Mouse (Mus musculus): ENCODE data around the gene Syn3. TPM values are rescaled to one million over a fixed set of nuclear protein-coding genes. Genes with fewer than 3 reads are reported as not detected.
A peak's percentile ranks its signal among the peaks of the same experiment; 100 is the strongest.

Gene Syn3
- total and polyA plus RNA-seq, 2 experiments from 2014 or later: 18.3 to 67.4 TPM

GRCm38 (mm10) chr10:86457665-86458209 lies 41.0 kb downstream of the Syn3 start:
- Histone ChIP-seq H3K4me2 (ENCODE audit: low read depth, low read length) (no peak overlapping the region), H3K4me3 (ENCODE audit: low read length) (no peak overlapping the region), H3K36me3 (ENCODE audit: insufficient read depth, low read length) (no peaks in the 10 kb centered on the region), H3K4me1 (ENCODE audit: insufficient read depth, low read length) (peaks cover 6% of the 10 kb centered on the region; the same call in 1 of the 2 replicates), H3K9me3 (ENCODE audit: low read length) (no peaks in the 10 kb centered on the region), H3K27ac (peak overlapping the region; percentile 84), H3K27me3 (ENCODE audit: insufficient read depth, low read length) (no peaks in the 10 kb centered on the region), H3K9ac (replicated peaks; ENCODE audit: low read length) (no peak overlapping the region)
- ATAC-seq (peak; percentile 87), DNase-seq (ENCODE audit: low spot score) (peak; percentile 69)
- no peak for TF ChIP-seq CTCF (IDR thresholded peaks at IDR 0.05; ENCODE audit: low read depth)

DNA sequence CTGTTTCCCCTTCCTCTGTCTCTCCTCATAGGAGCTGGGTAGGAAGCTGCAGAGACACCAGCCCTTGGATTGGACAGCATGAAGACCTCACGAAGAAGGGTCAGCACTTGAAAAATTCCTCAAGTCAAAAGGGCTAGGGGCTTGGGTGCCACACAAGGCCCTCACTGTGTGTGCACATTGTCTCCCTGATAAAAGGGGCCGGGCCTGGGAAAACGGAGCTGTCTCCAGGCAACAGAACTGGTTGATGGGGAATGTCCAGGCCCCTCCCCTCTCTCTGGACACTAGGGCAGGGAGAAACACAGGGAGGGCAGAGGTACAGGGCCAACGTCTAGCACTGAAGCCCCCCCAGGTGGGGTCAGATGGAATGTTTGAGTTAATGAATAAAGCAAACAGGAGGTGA lies 41.5 kb downstream of the Syn3 start:
- TF ChIP-seq CTCF (IDR thresholded peaks at IDR 0.05; ENCODE audit: low read depth): no peak
- Histone ChIP-seq H3K27ac (peak overlapping the region; percentile 84), H3K9me3 (ENCODE audit: low read length) (no peaks in the 10 kb centered on the region), H3K4me1 (ENCODE audit: insufficient read depth, low read length) (peaks cover 6% of the 10 kb centered on the region; the same call in 1 of the 2 replicates), H3K27me3 (ENCODE audit: insufficient read depth, low read length) (no peaks in the 10 kb centered on the region), H3K4me3 (ENCODE audit: low read length) (no peak overlapping the region), H3K36me3 (ENCODE audit: insufficient read depth, low read length) (no peaks in the 10 kb centered on the region), H3K4me2 (ENCODE audit: low read depth, low read length) (no peak overlapping the region), H3K9ac (replicated peaks; ENCODE audit: low read length) (no peak overlapping the region)
- WGBS: 12% methylated on average over 4 of the region's 4 CpGs
- ATAC-seq (peak; percentile 87), DNase-seq (ENCODE audit: low spot score) (peak; percentile 68)

DNA sequence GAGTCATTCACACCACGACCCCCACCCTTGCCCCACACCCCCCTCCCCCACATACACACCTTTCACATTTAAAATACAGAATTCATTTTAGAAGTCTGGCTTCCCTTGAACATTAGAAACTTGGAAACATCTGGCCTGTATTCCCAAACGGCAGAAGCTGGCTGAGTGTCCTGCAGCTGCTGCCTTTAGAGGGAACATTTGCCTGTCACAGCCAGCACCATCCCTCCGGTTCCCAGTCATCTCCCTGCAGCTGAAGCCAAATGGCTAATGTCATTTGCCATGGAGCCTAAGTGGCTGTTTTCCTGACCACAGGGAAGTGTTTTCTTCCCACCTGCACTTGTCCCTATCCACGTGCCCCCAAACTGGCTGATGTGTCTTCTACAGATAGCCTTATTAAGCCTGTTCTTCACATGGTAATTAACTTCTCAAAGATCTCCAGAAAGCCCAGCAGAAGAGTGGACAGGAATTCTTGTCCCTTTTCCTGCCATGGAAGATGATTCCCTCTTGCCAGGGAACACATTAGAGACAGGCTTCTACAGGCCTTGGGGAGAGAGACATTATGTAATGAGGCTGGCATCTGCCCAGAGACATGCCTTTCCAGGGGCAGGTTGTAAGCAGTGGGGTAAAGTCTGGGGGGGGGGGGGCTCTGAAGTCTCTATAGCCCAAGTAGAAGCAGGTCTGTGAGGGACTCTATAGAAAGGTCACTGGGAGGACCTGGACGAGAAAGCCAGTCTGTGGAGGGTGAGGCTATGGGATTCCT lies 43.2 kb downstream of the Syn3 start:
- no peak overlapping the region for H3K27ac ChIP-seq
- H3K9me3 ChIP-seq (ENCODE audit: low read length): no peaks in the 10 kb centered on the region
- TF ChIP-seq CTCF (IDR thresholded peaks at IDR 0.05; ENCODE audit: low read depth): no peak
- H3K4me3 ChIP-seq (ENCODE audit: low read length): no peak overlapping the region
- H3K9ac ChIP-seq (replicated peaks; ENCODE audit: low read length): no peak overlapping the region
- peaks cover 6% of the 10 kb centered on the region; the same call in 1 of the 2 replicates for H3K4me1 ChIP-seq (ENCODE audit: insufficient read depth, low read length)
- DNase-seq (ENCODE audit: low spot score) (no peak), ATAC-seq (no peak)
- WGBS: 52% methylated on average over 5 of the region's 5 CpGs
- no peak overlapping the region for H3K4me2 ChIP-seq (ENCODE audit: low read depth, low read length)
- no peaks in the 10 kb centered on the region for H3K27me3 ChIP-seq (ENCODE audit: insufficient read depth, low read length)
- no peaks in the 10 kb centered on the region for H3K36me3 ChIP-seq (ENCODE audit: insufficient read depth, low read length)

DNA sequence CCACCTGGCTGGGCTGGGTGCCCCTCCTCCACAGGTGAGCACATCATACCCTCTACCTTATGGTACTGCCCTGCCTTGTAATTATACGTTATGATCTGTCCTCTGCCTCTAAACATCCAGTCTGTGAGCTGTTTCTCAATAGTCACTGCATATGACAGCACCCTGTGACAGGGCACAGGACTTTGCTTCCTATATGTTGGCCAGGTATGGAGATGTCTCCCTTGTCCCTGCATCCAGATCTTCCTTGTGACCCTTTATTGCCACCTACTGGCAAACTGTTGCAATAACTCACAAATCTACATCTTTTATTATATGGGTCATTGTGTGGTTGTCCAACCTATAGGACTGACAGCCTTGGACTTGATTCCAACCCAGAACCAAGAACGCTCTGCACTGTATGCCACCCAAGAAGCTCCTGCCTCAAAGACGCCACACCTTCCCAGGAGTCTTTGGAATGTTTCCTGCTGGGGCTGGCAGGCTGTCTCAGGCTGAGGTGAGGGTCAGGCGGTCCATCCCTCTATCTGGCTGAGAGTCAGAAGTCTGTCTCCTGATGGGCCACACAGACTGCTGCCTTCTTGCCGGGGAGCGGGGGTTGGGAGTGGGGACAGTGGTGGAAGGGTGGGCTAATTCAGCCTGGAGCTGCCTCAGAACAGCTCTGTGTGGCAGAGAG lies 46.2 kb downstream of the Syn3 start:
- 24% methylated on average over 6 of the region's 6 CpGs for WGBS
- Histone ChIP-seq H3K4me2 (ENCODE audit: low read depth, low read length) (no peak overlapping the region), H3K36me3 (ENCODE audit: insufficient read depth, low read length) (no peaks in the 10 kb centered on the region), H3K4me3 (ENCODE audit: low read length) (no peak overlapping the region), H3K4me1 (ENCODE audit: insufficient read depth, low read length) (peaks cover 5% of the 10 kb centered on the region; the same call in 1 of the 2 replicates), H3K9me3 (ENCODE audit: low read length) (no peaks in the 10 kb centered on the region), H3K27me3 (ENCODE audit: insufficient read depth, low read length) (no peaks in the 10 kb centered on the region), H3K9ac (replicated peaks; ENCODE audit: low read length) (no peak overlapping the region), H3K27ac (no peak overlapping the region; the same call in 1 of the 2 replicates)
- peak; percentile 94 for TF ChIP-seq CTCF (IDR thresholded peaks at IDR 0.05; ENCODE audit: low read depth)
- ATAC-seq (peak; percentile 73), DNase-seq (ENCODE audit: low spot score) (peak; percentile 83)

DNA sequence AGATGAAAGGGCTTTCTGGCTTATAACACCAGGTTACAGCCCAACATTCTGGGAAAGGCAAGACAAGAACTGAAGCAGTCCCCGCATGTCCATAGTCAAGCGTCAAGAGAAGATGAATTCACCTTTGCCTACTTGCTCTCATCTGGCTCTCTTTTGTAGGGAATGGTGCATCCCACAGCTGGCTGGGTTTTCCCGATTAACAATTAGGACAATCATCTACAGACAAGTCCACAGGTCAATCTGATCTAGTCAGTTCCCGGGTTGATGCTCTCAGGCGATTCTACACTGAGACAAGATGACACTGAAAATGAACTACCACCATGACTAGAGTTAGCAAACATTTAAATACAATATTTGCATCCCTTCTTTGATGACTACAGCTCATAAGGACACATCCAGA lies 47.4 kb downstream of the Syn3 start:
- no peak overlapping the region for H3K4me2 ChIP-seq (ENCODE audit: low read depth, low read length)
- H3K36me3 ChIP-seq (ENCODE audit: insufficient read depth, low read length): no peaks in the 10 kb centered on the region
- no peaks in the 10 kb centered on the region for H3K27me3 ChIP-seq (ENCODE audit: insufficient read depth, low read length)
- no peak overlapping the region for H3K9ac ChIP-seq (replicated peaks; ENCODE audit: low read length)
- WGBS: 90% methylated on average over 5 of the region's 5 CpGs
- no peak overlapping the region for H3K27ac ChIP-seq
- no peaks in the 10 kb centered on the region for H3K4me1 ChIP-seq (ENCODE audit: insufficient read depth, low read length)
- H3K9me3 ChIP-seq (ENCODE audit: low read length): no peaks in the 10 kb centered on the region
- TF ChIP-seq CTCF (IDR thresholded peaks at IDR 0.05; ENCODE audit: low read depth): no peak
- no peak for ATAC-seq
- no peak overlapping the region for H3K4me3 ChIP-seq (ENCODE audit: low read length)
- DNase-seq (ENCODE audit: low spot score): no peak

GRCm38 (mm10) chr10:86446649-86447048 lies 52.0 kb downstream of the Syn3 start:
- H3K27me3 ChIP-seq (ENCODE audit: insufficient read depth, low read length): no peaks in the 10 kb centered on the region
- no peak overlapping the region for H3K4me2 ChIP-seq (ENCODE audit: low read depth, low read length)
- H3K4me1 ChIP-seq (ENCODE audit: insufficient read depth, low read length): no peaks in the 10 kb centered on the region
- no peak overlapping the region for H3K27ac ChIP-seq
- no peak overlapping the region for H3K4me3 ChIP-seq (ENCODE audit: low read length)
- no peak for TF ChIP-seq CTCF (IDR thresholded peaks at IDR 0.05; ENCODE audit: low read depth)
- no peaks in the 10 kb centered on the region for H3K36me3 ChIP-seq (ENCODE audit: insufficient read depth, low read length)
- ATAC-seq: no peak
- no peak for DNase-seq (ENCODE audit: low spot score)
- no peaks in the 10 kb centered on the region for H3K9me3 ChIP-seq (ENCODE audit: low read length)
- H3K9ac ChIP-seq (replicated peaks; ENCODE audit: low read length): no peak overlapping the region

Data from hindbrain, postnatal 0 days (tissue).